Mouse (Mus musculus) intestine, postnatal 0 days (tissue): Measurements from ENCODE around the gene Adm2. TPM values are rescaled to one million over a fixed set of nuclear protein-coding genes. Genes with fewer than 3 reads are reported as not detected.

Experiments used
- ATAC-seq: fragments of 200-750 bp; cut with Nextera tagmentation; 2 replicates; pipeline ENCODE4 v1.8.0; 2017; ENCODE audit warnings: mild to moderate bottlenecking, moderate TSS enrichment, moderate library complexity
- H3K27ac ChIP-seq: fragments of 300-500 bp; sonication (generic); 2 replicates; pipeline ENCODE4 v1.5.1; 2014; ENCODE audit warnings: mild to moderate bottlenecking, low read depth, low read length, moderate library complexity
- H3K27me3 ChIP-seq: fragments of 300-500 bp; sonication (generic); replicated peaks from 2 replicates; pipeline ENCODE4 v1.6.1; 2014; ENCODE audit warnings: low read length, mixed read lengths; ENCODE audit not compliant: control insufficient read depth, insufficient read depth
- H3K36me3 ChIP-seq: fragments of 300-500 bp; sonication (generic); 2 replicates; pipeline ENCODE4 v1.6.1; 2014; ENCODE audit warnings: mild to moderate bottlenecking, moderate library complexity; ENCODE audit not compliant: control insufficient read depth, insufficient read depth
- H3K4me1 ChIP-seq: fragments of 300-500 bp; sonication (generic); replicated peaks from 2 replicates; pipeline ENCODE4 v1.6.1; 2014; ENCODE audit warnings: antibody characterized with exemption, low read length, mixed read lengths; ENCODE audit not compliant: control insufficient read depth, insufficient read depth
- H3K4me2 ChIP-seq: fragments of 300-500 bp; sonication (generic); replicated peaks from 2 replicates; pipeline ENCODE4 v1.6.1; 2014; ENCODE audit warnings: low read depth, mild to moderate bottlenecking, moderate library complexity
- H3K4me3 ChIP-seq: fragments of 300-500 bp; sonication (generic); 2 replicates; pipeline ENCODE4 v1.5.1; 2014; ENCODE audit warnings: low read depth, low read length
- H3K9ac ChIP-seq: fragments of 300-500 bp; sonication (generic); 2 replicates; pipeline ENCODE4 v1.6.1; 2014; ENCODE audit warnings: mild to moderate bottlenecking, low read depth, low read length
- H3K9me3 ChIP-seq: fragments of 300-500 bp; sonication (generic); 2 replicates; pipeline ENCODE4 v1.6.1; 2016; ENCODE audit warnings: mixed run types; ENCODE audit not compliant: control insufficient read depth
- CTCF ChIP-seq: sonication (generic); IDR thresholded peaks from 2 replicates; pipeline ENCODE4 v1.5.1; 2016; ENCODE audit warnings: low read depth, mild to moderate bottlenecking, control low read depth, antibody characterized with exemption, moderate library complexity
- WGBS: fragments of 180-500 bp; shearing (Covaris S2); extraction: QIAGEN DNeasy Blood & Tissue Kit; methylation state at CpG from one replicate; pipeline ENCODE4 v1.1.7; 2014; 5-methylcytosine and 5-hydroxymethylcytosine counted together
- polyA plus RNA-seq: library from polyadenylated mRNA; unstranded; fragments of >200 nt; fragmentation: Nextera tagmentation; extraction: Ambion mirVana; gene quantifications from 2 replicates; pipeline ENCODE4 v1.2.1, GENCODE M21; 2015

Gene Adm2
- polyA plus RNA-seq, 1 experiment from 2014 or later: 0.14 TPM

- H3K27me3 ChIP-seq: no peaks in the 10 kb centered on the region
- no peak overlapping the region for H3K4me3 ChIP-seq
- H3K27ac ChIP-seq: no peak overlapping the region
- H3K4me2 ChIP-seq: no peak overlapping the region
- H3K9ac ChIP-seq: no peak overlapping the region
- no peaks in the 10 kb centered on the region for H3K9me3 ChIP-seq
- H3K4me1 ChIP-seq: no peaks in the 10 kb centered on the region
- TF ChIP-seq CTCF: no peak
- ATAC-seq: no peak
- 93% methylated on average over 5 of the region's 5 CpGs for WGBS
- peaks cover 77% of the 10 kb centered on the region for H3K36me3 ChIP-seq
These were observed 37.0 kb upstream of the Adm2 start for GRCm38 (mm10) chr15:89285478-89285877.

GRCm38 (mm10) chr15:89286114-89286513, 36.4 kb upstream of the Adm2 start:
- no peaks in the 10 kb centered on the region for H3K4me1 ChIP-seq
- no peak for ATAC-seq
- H3K4me2 ChIP-seq: no peak overlapping the region
- WGBS: 69% methylated on average over 7 of the region's 7 CpGs
- H3K36me3 ChIP-seq: peaks cover 77% of the 10 kb centered on the region
- H3K27me3 ChIP-seq: no peaks in the 10 kb centered on the region
- H3K9ac ChIP-seq: no peak overlapping the region
- H3K9me3 ChIP-seq: no peaks in the 10 kb centered on the region
- H3K27ac ChIP-seq: no peak overlapping the region
- no peak overlapping the region for H3K4me3 ChIP-seq
- no peak for TF ChIP-seq CTCF

- no peak for ATAC-seq
- WGBS: 85% methylated on average over 5 of the region's 5 CpGs
- Histone ChIP-seq H3K4me2 (no peak overlapping the region), H3K27me3 (no peaks in the 10 kb centered on the region), H3K4me3 (no peak overlapping the region), H3K4me1 (no peaks in the 10 kb centered on the region), H3K9me3 (no peaks in the 10 kb centered on the region), H3K36me3 (peaks cover 74% of the 10 kb centered on the region), H3K9ac (no peak overlapping the region), H3K27ac (no peak overlapping the region)
- TF ChIP-seq CTCF: no peak
These were observed 35.9 kb upstream of the Adm2 start for GRCm38 (mm10) chr15:89286582-89286981.

GRCm38 (mm10) chr15:89288227-89288767, 34.2 kb upstream of the Adm2 start:
- H3K4me2 ChIP-seq: no peak overlapping the region
- peaks cover 65% of the 10 kb centered on the region for H3K36me3 ChIP-seq
- no peak overlapping the region for H3K27ac ChIP-seq
- H3K4me1 ChIP-seq: no peaks in the 10 kb centered on the region
- TF ChIP-seq CTCF: no peak
- no peaks in the 10 kb centered on the region for H3K9me3 ChIP-seq
- H3K9ac ChIP-seq: no peak overlapping the region
- H3K27me3 ChIP-seq: no peaks in the 10 kb centered on the region
- ATAC-seq: no peak
- 81% methylated on average over 23 of the region's 23 CpGs for WGBS
- H3K4me3 ChIP-seq: no peak overlapping the region

DNA sequence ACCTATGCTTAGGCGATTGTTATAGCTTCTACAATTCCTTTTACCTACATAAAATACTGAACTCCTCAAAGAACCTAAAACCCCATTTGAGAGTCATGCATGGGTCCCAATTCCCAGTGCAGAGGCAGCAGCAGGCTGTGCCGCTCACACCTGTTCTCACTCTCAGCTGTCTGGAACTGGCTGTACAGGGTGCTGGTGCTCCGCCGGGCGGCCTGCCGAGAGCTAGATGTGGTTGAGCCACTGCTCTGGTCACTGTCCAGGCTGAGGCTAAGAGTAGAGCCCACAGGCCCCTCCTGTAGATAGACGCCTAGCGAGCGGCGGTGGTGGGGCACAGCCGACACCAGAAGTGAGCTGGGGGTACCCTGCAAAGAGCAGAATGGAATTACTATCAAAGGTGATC, 33.1 kb upstream of the Adm2 start:
- no peak overlapping the region for H3K9ac ChIP-seq
- no peak overlapping the region for H3K27ac ChIP-seq
- ATAC-seq: no peak
- H3K4me2 ChIP-seq: no peak overlapping the region
- no peak for TF ChIP-seq CTCF
- H3K36me3 ChIP-seq: peaks cover 65% of the 10 kb centered on the region
- H3K4me1 ChIP-seq: no peaks in the 10 kb centered on the region
- WGBS: 95% methylated on average over 11 of the region's 11 CpGs
- no peaks in the 10 kb centered on the region for H3K27me3 ChIP-seq
- H3K9me3 ChIP-seq: no peaks in the 10 kb centered on the region
- no peak overlapping the region for H3K4me3 ChIP-seq

GRCm38 (mm10) chr15:89291521-89291920, 31.0 kb upstream of the Adm2 start:
- no peak overlapping the region for H3K27ac ChIP-seq
- WGBS: 66% methylated on average over 3 of the region's 3 CpGs
- H3K36me3 ChIP-seq: peaks cover 82% of the 10 kb centered on the region
- no peaks in the 10 kb centered on the region for H3K9me3 ChIP-seq
- H3K4me2 ChIP-seq: no peak overlapping the region
- ATAC-seq: no peak
- no peaks in the 10 kb centered on the region for H3K4me1 ChIP-seq
- H3K27me3 ChIP-seq: no peaks in the 10 kb centered on the region
- H3K9ac ChIP-seq: no peak overlapping the region
- TF ChIP-seq CTCF: no peak
- no peak overlapping the region for H3K4me3 ChIP-seq

DNA sequence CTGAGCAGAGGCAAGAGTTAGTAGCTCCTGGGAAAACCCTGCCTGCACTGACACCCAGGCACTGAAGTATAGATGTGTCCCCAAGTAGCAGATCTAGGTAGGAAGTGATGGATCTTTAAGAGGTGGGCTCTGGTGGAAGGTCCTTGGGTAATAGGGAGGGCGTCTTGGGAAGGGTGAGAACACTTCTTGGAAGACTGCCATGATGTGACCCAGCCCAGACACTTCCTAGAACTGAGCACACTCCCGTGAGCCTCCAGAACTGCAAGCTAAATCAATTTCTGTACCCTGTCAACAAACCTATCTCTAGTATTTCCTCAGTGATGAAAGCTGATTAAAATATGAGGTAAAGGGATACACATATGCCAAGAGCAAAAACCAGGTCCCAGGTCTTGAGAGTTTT, 29.7 kb upstream of the Adm2 start:
- 48% methylated on average over 2 of the region's 2 CpGs for WGBS
- no peak overlapping the region for H3K9ac ChIP-seq
- no peak for ATAC-seq
- H3K9me3 ChIP-seq: no peaks in the 10 kb centered on the region
- H3K4me3 ChIP-seq: no peak overlapping the region
- no peak overlapping the region for H3K27ac ChIP-seq
- no peak for TF ChIP-seq CTCF
- peaks cover 72% of the 10 kb centered on the region for H3K36me3 ChIP-seq
- H3K27me3 ChIP-seq: no peaks in the 10 kb centered on the region
- H3K4me2 ChIP-seq: no peak overlapping the region
- no peaks in the 10 kb centered on the region for H3K4me1 ChIP-seq
